Mouse (Mus musculus): ENCODE data around the gene Gpr88.

GRCm38 (mm10) chr3:116297170-116297569 is 43.9 kb upstream of the Gpr88 start:
- TF ChIP-seq CTCF (IDR thresholded peaks at IDR 0.05; ENCODE audit: control insufficient read depth, insufficient read depth, low read length), result no peak
- no peak for TF ChIP-seq POLR2A (IDR thresholded peaks at IDR 0.05; ENCODE audit: borderline replicate concordance, control insufficient read depth, low read depth, low read length)

All from bone marrow, adult 2 months (tissue).